Mouse (Mus musculus): ENCODE data around the gene Ergic1.

Gene Ergic1

DNA sequence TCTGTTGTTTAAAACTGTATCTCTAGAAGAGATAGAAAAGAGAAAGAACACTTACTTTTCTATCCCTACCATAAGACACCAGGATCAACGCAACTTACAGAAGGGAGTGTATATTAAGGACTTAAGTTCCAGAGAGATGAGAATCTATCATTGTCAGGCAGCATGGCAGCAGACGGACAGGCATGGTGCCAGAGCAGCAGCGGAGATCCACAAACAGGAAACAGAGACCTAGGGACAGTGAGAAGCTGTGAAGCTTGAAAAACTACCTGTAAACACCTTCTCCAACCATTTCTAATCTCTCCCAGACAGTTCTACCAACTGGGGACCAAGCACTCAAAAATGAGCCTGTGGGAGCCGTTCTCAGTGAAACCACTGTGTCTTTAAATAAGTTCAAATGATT lies 142.4 kb downstream of the Ergic1 start:
- DNase-seq = no peak

DNA sequence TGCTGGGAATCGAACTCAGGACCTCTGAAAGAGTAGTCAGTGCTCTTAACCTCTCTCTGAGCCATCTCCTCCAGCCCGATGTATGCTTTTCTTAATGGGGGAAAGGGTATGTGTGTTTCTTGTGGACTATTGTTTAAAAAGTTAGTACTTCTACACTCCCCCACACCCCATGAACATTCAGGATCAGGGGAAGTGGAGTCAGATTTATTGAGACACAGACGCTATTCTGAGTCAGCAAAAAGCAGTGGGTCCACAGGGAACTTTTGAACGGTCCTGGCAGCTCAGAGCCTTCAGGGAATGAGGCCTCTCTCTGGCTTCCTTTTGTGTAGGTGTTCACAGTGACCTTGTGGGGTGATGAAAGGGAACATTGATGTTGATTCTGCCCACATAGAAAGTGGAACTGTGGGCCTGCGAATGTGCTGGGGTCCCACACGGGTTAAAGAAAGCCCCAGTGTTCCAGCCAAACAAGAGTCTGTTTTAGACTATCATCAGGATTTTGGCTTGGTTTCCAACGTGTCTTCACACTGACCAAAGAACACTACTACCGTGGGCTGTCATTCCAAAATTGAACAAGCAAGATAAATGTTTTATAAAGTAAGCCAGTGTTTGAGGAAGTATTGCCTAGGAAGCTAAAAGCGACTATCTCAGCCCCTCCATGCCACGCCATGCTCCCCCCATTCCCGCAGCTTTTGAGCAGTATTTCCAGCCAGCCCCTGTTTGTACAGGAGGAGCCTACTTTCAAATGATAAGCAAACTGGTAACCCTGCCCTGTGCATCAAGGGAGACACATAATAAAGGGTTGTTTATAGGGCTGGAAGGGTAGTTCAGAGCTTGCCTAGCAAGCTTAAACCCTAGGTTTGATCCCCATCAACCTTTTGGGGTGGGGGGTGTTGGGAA lies 144.4 kb downstream of the Ergic1 start:
- DNase-seq = no peak

Measured in lung, adult 18-20 months (tissue).